Mouse (Mus musculus) liver, embryonic 16.5 days (tissue): ENCODE data around the gene Olfr279. TPM values are rescaled to one million over a fixed set of nuclear protein-coding genes. Genes with fewer than 3 reads are reported as not detected.

Experiments used
- ATAC-seq: fragments of 200-750 bp; cut with Nextera tagmentation; 2 replicates; pipeline ENCODE4 v1.8.0; 2017; ENCODE audit warnings: low read depth, mild to moderate bottlenecking, moderate number of reproducible peaks, moderate library complexity
- H3K27ac ChIP-seq: fragments of 300-500 bp; sonication (generic); 2 replicates; pipeline ENCODE4 v1.5.1; 2014; ENCODE audit warnings: mild to moderate bottlenecking, low read length
- H3K27me3 ChIP-seq: fragments of 300-500 bp; sonication (generic); 2 replicates; pipeline ENCODE4 v1.6.1; 2014; ENCODE audit warnings: low read depth, low read length, mixed read lengths; ENCODE audit not compliant: control insufficient read depth, insufficient read depth
- H3K36me3 ChIP-seq: fragments of 300-500 bp; sonication (generic); 2 replicates; pipeline ENCODE4 v1.6.1; 2014; ENCODE audit warnings: mild to moderate bottlenecking; ENCODE audit not compliant: control insufficient read depth, insufficient read depth
- H3K4me1 ChIP-seq: fragments of 300-500 bp; sonication (generic); 2 replicates; pipeline ENCODE4 v1.6.1; 2014; ENCODE audit warnings: low read depth, low read length, mixed read lengths; ENCODE audit not compliant: control insufficient read depth
- H3K4me2 ChIP-seq: fragments of 300-500 bp; sonication (generic); 2 replicates; pipeline ENCODE4 v1.6.1; 2014; ENCODE audit warnings: low read depth, low read length, mixed read lengths
- H3K4me3 ChIP-seq: fragments of 300-500 bp; sonication (generic); 2 replicates; pipeline ENCODE4 v1.5.1; 2014; ENCODE audit warnings: low read depth, mild to moderate bottlenecking, low read length
- H3K9ac ChIP-seq: fragments of 300-500 bp; sonication (generic); 2 replicates; pipeline ENCODE4 v1.6.1; 2014; ENCODE audit warnings: low read depth, low read length
- H3K9me3 ChIP-seq: fragments of 300-500 bp; sonication (generic); replicated peaks from 2 replicates; pipeline ENCODE4 v1.6.1; 2016; ENCODE audit warnings: low read length; ENCODE audit not compliant: control insufficient read depth
- WGBS: fragments of 180-500 bp; shearing (Covaris S2); extraction: QIAGEN DNeasy Blood & Tissue Kit; methylation state at CpG from one replicate; pipeline ENCODE4 v1.1.7; 2014; ENCODE audit not compliant: insufficient replicate concordance; 5-methylcytosine and 5-hydroxymethylcytosine counted together
- polyA plus RNA-seq: library from polyadenylated mRNA; unstranded; fragments of >200 nt; fragmentation: Nextera tagmentation; extraction: Ambion mirVana; gene quantifications from 2 replicates; pipeline ENCODE4 v1.2.1, GENCODE M21; 2015

Olfr279 gene
- polyA plus RNA-seq, 1 experiment from 2014 or later = not detected

DNA sequence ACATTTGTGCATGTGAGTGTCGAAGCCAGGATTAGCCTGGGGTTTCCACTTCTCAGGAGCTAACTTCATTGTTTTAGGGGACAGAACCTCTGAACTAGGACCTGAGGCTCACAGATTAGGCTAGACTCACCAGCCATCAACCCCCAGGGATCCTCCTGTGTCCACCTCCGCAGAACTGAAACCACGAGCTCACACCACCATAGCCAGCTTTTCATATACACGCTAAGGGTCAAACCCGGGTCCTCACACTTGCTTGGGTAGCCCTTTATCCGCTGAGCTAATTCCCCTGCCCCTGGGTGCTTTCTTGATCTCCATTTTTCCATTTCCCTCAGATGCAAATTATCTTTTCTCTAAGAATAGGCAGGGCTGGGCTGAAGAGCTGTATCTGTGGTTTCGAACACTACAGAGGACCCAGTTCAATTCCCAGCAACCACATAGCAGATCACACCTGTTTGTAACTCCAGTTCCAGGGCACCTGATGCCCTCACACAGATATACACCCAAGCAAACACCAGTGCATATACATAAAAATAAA is 12.6 kb upstream of the Olfr279 start:
- Histone ChIP-seq H3K36me3 (no peaks in the 10 kb centered on the region), H3K27me3 (no peaks in the 10 kb centered on the region), H3K4me3 (no peak overlapping the region), H3K27ac (no peak overlapping the region), H3K9me3 (no peaks in the 10 kb centered on the region), H3K4me2 (no peak overlapping the region), H3K9ac (no peak overlapping the region), H3K4me1 (no peaks in the 10 kb centered on the region)
- 56% methylated on average over 7 of the region's 7 CpGs for whole genome bisulfite sequencing
- ATAC-seq = no peak

GRCm38 (mm10) chr15:98482701-98483100 is 9.5 kb upstream of the Olfr279 start, which contains the start of gene Lalba:
TSS of gene Lalba (minus strand) at chr15:98482721.
- Histone ChIP-seq H3K4me2 (no peak within 1 kb of the TSS), H3K9me3 (no peaks in the 10 kb centered on the region), H3K9ac (no peak within 1 kb of the TSS), H3K4me1 (no peaks in the 10 kb centered on the region), H3K27me3 (no peaks in the 10 kb centered on the region), H3K4me3 (no peak within 1 kb of the TSS), H3K27ac (no peak within 1 kb of the TSS), H3K36me3 (no peaks in the 10 kb centered on the region)
- ATAC-seq = no peak
- 49% methylated on average over 3 of the region's 3 CpGs for WGBS

GRCm38 (mm10) chr15:98483907-98484886 is 8.0 kb upstream of the Olfr279 start:
- WGBS = 31% methylated on average over 18 of the region's 18 CpGs
- Histone ChIP-seq H3K27ac (0 out of 2 replicates have a peak overlapping the region, but pooled peaks have one; percentile 0), H3K4me3 (no peak overlapping the region), H3K36me3 (no peaks in the 10 kb centered on the region), H3K9me3 (no peaks in the 10 kb centered on the region), H3K9ac (no peak overlapping the region), H3K27me3 (no peaks in the 10 kb centered on the region), H3K4me2 (no peak overlapping the region), H3K4me1 (no peaks in the 10 kb centered on the region)
- ATAC-seq = peak; percentile 39; the same call in 1 of the 2 replicates

GRCm38 (mm10) chr15:98486433-98487021 is 5.7 kb upstream of the Olfr279 start:
- no peak overlapping the region for H3K9ac ChIP-seq
- H3K4me1 ChIP-seq = no peaks in the 10 kb centered on the region
- H3K36me3 ChIP-seq = no peaks in the 10 kb centered on the region
- 49% methylated on average over 8 of the region's 8 CpGs for WGBS
- H3K9me3 ChIP-seq = no peaks in the 10 kb centered on the region
- H3K27me3 ChIP-seq = no peaks in the 10 kb centered on the region
- ATAC-seq = no peak
- H3K4me3 ChIP-seq = no peak overlapping the region
- no peak overlapping the region for H3K4me2 ChIP-seq
- H3K27ac ChIP-seq = no peak overlapping the region

DNA sequence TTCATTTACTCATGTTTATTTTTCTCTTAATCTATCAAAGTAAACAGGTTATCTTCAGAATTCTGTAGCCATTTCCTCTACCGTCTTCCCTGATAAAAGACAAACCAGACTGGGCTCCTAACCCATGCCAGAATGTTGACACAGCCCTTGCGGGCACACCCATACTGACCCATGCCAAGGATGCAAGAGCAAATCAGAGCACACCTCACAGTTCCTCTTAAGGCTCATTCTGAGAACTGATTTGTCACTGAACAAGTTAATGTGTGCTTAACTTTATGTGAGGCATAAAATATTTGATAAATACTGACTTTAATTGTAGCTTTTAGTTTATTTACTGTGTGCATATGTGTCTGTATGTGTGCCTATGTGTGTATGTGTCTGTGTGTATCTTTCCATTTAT is 870 bp upstream of the Olfr279 start:
- no peak overlapping the region for H3K4me2 ChIP-seq
- no peak overlapping the region for H3K9ac ChIP-seq
- no peaks in the 10 kb centered on the region for H3K36me3 ChIP-seq
- H3K4me3 ChIP-seq = no peak overlapping the region
- ATAC-seq = no peak
- WGBS = 54% methylated on average over 2 of the region's 2 CpGs
- H3K27me3 ChIP-seq = no peaks in the 10 kb centered on the region
- H3K9me3 ChIP-seq = no peaks in the 10 kb centered on the region
- no peak overlapping the region for H3K27ac ChIP-seq
- H3K4me1 ChIP-seq = no peaks in the 10 kb centered on the region

DNA sequence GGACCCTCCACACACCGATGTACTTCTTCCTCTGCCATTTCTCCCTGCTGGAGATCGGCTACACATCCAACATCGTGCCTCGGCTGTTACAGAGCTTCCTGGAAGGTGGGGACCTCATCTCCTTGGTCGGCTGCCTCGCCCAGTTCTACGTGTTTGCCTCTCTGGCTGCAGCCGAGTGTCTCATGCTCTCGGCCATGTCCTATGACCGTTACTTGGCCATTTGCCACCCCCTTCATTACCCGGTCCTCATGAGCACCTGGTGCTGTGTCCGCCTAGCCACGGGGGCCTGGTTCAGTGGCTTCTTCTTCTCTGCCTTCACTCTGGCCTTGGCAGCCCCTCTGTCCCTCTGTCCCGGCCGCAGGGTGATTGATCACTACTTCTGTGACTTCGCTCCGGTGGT is 5.4 kb downstream of the Olfr279 start:
- no peak overlapping the region for H3K4me2 ChIP-seq
- H3K27ac ChIP-seq = no peak overlapping the region
- no peak overlapping the region for H3K4me3 ChIP-seq
- no peak overlapping the region for H3K9ac ChIP-seq
- H3K27me3 ChIP-seq = no peaks in the 10 kb centered on the region
- no peaks in the 10 kb centered on the region for H3K9me3 ChIP-seq
- H3K4me1 ChIP-seq = no peaks in the 10 kb centered on the region
- WGBS = 74% methylated on average over 17 of the region's 17 CpGs
- H3K36me3 ChIP-seq = no peaks in the 10 kb centered on the region
- ATAC-seq = no peak

- H3K4me3 ChIP-seq = no peak overlapping the region
- no peak for ATAC-seq
- no peak overlapping the region for H3K27ac ChIP-seq
- H3K36me3 ChIP-seq = no peaks in the 10 kb centered on the region
- WGBS = 68% methylated on average over 3 of the region's 3 CpGs
- H3K9me3 ChIP-seq = no peaks in the 10 kb centered on the region
- H3K4me1 ChIP-seq = no peaks in the 10 kb centered on the region; the same call in 1 of the 2 replicates
- H3K4me2 ChIP-seq = no peak overlapping the region
- no peak overlapping the region for H3K9ac ChIP-seq
- no peaks in the 10 kb centered on the region; the same call in 1 of the 2 replicates for H3K27me3 ChIP-seq
These were observed 11.1 kb downstream of the Olfr279 start for GRCm38 (mm10) chr15:98503317-98503716.

DNA sequence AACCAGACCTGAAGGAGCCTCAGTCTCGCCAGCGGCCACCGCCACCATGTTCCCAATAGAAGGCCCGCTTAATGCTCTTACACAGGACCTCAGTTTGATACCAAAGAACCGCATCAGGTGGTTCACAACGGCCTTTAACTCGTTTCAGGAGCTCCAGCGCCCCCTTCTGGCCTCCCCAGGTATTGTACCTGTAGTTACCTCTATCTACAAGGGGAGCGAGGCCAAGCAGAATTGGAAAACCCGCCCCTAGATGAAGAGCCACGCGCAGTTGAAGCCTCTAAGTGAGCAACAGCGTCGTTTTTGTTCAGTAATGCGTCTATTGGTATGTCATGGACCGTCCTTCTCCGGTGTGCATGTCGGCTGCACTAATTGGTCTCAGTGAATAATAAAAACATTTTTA is 12.3 kb downstream of the Olfr279 start:
- H3K4me1 ChIP-seq = no peaks in the 10 kb centered on the region; the same call in 1 of the 2 replicates
- H3K9me3 ChIP-seq = no peaks in the 10 kb centered on the region
- H3K4me3 ChIP-seq = no peak overlapping the region
- no peaks in the 10 kb centered on the region; the same call in 1 of the 2 replicates for H3K27me3 ChIP-seq
- no peak for ATAC-seq
- no peak overlapping the region for H3K27ac ChIP-seq
- H3K4me2 ChIP-seq = no peak overlapping the region
- H3K36me3 ChIP-seq = no peaks in the 10 kb centered on the region
- 12% methylated on average over 18 of the region's 18 CpGs for WGBS
- no peak overlapping the region for H3K9ac ChIP-seq
